Mouse (Mus musculus): Measurements from ENCODE around the gene Actrt2.

The Actrt2 gene

DNA sequence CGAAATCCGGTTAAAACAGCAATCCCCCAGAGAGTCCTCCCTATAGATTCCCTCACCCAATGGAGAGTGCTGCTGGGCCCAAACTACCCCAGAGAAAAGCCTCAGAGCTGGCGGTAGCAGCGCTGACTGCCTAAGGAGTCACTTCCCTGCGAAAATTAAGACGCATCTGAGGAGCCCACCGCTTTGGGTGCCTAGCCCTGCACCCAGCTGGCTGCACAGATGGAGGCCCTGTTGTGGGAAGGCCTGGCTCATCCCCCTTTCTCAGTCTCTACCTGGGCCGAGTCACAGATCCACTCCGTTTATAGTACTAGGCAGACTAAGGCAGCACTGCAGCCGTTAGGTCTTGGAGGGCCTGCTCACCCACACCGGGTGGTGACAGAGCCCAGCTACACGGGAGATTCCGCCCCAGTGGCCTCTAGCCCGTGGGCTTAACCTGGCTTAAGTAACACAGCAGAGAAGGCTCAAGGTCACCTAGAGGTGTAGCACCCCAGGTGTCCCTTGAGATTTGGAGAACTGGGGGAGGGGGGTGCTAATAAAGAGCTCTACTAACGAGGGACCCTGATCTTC is 29.3 kb downstream of the Actrt2 start:
- DNase-seq (ENCODE audit: low spot score in 2 of 2) = no peak

DNA sequence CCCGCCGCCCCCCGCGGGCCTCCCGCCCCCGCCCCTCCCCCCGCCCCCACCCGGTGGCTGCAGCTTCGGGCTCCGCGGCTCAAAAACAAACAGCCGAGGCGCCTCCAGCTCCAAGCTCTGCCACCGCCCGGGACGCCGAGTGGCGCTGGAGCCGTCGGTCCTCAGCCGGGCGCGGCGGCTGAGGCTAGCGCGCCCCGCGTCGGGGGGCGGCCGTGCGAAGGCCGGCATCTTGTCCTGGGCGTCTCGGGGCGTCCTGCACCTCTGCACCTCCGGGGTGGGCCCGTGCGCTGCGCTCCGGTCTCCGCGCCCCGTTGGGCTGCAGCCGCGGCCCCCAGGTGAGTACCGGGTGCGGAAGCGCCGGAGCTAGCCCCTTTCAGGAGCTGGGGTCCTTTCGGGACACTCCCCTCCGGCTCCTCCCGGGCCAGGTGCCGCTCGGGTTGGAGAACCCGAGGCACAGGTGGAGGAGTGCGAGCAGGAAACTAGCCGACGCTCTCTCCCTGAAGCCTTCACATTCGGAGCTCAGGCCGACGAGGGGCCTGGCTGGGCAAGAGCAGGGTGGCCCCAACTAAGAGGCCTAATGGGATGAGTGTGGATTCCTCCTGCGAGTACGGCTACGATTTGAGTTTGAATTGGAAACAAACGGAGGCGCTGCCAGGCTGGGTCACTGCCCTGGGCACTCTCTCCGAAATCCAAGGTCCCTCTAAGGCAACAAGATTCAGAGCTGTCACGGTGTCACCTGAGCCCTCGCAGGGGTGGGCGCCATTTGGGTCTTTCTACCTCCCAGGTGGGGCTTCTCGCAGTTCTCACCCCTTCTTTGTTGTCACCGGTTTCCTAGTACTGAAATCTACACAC is 30.0 kb downstream of the Actrt2 start:
- DNase-seq (ENCODE audit: low spot score in 2 of 2) = no peak

DNA sequence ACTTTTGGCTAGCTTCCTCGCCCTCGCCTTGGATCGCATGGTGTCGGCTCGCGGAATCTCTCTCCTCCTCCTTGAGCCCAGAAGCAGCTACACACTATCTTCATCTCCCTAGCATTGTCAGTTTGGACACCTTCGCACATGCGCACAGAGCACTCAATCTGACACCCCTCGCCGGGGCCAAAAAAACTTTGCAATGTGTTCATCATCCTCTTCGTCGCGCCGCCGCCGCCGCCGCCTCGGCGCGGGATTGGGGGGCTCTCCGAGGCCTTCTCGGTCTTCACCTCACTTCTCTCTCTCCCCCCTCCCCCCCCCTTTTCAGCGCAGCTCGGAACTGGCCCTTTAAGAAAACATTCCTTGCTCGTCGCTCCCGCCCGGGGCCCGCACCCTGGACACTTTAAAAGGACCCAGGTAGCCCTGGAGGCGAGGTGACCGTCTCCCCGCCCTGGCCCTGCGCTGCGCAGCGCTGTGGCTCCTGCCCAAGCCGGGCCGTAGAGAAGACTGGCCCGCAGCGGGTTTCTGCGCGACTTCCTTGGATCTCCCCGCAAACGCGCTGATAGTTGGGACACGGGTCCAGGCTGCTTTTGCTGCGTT is 30.9 kb downstream of the Actrt2 start, which contains the start of gene Prdm16:
Gene Prdm16, minus strand, starts transcription at position 153 of the 591 bp plus-strand sequence.
- DNase-seq (ENCODE audit: low spot score in 2 of 2) = peak; percentile 56 to 71

DNA sequence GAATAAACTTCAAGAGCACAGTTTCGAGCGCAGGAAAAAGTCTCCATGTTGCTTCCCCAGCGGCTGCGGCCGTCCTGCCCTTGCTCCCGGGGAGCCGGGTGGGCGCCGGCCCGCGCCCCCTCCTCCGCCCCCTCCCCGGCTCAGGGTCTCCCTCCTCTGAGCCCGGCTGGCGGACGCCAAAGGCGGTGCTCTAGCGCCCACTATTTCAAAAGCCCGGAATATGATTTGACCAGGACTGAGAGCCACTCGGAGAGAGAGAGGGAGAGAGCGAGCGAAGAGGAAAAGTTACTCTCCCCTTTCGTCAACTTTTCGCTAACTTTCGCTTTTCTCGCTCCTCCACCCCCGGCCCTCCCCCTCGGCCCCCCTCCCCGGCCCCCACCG is 31.6 kb downstream of the Actrt2 start:
- peak in 1 of 2 experiments; percentile 57 for DNase-seq (ENCODE audit: low spot score in 2 of 2)

DNA sequence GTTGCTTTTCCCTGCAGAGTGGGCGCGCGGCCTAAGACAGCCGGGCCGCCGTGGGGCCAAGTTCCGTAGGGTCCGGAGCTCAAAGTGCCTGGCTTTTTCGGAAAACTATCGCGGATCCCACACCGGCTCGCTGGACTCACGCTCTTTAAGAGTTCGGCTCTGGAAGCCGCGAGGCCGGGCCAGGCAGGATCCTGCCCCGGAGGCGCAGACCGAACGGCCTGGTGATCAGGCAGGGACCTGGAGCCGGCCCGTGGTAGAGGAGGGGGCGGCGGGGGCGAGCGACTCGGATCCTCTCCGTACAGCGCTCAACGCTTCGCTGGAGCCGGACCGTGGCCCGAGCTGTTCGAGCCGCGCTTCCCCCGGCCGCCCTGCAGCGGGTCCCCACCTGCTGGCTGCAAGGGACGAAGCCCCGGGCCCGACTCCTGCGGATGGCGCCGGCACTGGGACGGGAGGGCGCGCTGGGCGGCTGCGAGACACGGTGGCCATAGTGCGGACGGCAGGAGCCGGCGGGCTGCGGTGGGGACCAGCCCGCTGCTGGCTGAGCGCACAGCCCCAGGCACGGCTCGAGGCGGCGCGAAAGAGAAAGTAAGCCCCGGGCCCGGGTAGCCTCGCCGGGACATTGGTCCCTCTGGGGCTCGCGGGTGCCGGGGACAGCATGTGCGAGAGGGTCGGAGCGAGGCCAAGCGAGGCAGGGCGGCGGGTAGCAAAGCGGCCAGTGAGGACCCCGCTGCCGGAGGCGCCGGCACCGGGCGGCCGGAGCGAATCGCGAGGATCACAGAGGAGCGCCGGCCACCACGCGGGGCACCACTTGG is 32.2 kb downstream of the Actrt2 start:
- DNase-seq (ENCODE audit: low spot score in 2 of 2) = peak in 1 of 2 experiments; percentile 41

DNA sequence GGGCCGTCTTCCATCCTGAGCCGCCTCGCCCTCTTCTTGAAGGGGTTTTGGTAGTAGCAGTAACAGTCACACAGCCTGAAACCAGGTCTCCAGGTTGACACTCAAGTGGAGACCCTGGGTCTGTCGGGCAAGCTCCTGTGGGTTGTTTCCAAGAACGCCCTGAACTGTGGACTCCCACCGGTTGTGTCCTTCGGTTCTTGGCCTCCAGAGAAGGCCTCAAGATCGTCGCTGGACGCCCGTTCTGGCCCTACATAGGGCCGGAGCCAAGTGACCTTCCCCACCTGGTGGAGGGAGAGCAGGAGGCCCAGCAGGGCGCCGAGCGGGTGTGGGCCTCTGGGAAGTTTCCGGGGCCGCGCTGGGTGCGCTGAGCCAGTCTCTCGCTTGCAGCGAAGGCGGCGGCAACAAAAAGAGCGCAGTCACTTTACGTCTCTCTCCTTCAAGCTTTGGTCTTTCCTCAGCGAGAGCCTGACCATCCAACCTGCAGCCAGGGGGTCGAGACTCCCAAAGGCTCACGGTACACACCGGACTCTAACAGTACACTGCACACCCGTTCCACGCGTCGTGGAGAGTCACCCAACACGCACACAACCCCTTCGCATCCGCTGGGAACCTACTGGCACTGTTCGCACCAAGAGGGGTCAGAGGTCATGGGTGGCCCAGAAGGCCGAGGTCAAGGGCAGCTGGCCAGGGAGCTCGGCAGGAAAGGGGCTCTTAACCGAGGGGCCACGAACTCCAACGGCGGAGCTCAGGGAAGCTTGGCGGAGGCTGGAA is 33.0 kb downstream of the Actrt2 start:
- DNase-seq (ENCODE audit: low spot score in 2 of 2) = no peak

DNA sequence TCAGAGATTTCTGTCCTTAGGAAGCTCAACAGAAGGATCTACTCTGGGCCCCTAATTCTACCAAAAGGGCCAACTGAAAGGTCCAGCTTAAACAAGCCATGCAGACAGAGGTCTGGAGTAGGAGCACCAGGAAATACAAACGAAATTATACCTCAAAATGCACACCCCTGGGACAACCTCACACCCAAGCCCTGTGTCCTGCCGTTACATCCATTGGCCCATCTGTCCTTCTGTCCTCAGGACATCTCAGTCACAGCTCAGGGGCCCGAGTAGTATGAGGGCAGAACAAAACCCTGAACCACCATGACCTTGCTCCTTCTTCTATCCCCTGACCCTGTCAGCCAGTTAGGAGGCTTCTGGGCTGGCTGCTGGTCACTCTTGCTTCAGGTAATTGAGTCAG is 33.7 kb downstream of the Actrt2 start:
- DNase-seq (ENCODE audit: low spot score in 2 of 2) = no peak

DNA sequence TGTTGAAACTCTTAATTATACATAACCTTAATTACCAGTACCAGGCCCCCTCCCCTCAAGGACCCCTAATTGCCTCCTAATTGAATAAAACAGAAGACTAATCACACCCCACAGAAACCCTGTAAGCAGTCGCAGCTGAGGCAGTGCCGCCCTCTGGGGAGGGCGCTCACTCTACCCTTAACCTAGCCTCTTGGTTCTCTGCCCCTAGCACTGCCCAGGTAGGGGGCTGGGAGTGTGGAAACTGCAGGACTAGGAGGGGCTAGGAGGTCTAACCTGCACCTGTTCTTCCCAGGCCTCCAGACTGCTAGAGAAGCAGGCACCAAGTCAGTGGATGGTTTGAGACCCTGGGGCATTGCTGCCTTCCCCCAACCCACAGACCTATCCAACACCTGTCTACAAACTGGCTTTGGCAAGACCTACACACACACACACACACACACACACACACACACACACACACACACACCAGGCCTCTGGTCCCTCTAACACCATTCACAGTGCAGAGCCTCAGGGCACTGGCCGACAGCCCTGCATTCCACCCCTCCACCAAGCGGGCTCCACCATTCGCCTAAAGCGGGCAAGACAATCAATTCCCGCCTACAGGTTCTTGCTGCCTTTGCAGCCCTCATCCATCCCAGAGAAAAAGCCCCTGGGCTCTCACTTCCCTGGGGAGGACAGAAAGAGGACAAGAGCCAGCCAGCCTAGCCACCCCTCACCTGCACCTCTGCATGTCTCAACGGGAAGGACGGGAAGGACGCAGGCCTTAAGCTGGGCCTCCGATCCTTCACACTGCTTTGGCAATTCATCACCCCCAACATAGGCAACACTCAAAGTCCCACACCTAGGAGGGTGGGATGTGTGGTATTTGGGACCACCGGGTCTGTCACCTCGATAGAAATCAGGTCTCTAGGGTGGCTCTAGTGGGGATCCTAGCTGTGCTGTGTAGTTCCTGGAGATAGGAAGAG is 34.6 kb downstream of the Actrt2 start:
- DNase-seq (ENCODE audit: low spot score in 2 of 2) = no peak

DNA sequence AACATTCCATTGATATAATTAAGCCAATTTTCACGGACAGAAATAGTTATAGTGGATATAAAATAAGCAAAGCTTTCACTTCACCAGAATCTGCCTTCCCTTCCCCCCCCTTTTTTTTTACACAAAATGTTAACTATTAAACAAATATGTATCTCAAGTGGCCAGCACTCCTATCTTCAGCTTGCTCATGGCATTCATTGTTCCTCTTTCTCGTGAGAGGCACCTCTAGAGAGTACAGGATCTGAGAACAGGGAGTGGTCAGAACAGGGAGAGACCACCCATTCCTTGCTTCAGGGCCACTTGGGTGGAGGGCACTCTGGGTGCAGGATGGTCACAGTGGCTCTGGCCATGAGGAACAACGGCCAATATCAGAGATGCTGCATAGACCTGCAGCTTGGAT is 36.9 kb downstream of the Actrt2 start:
- no peak for DNase-seq (ENCODE audit: low spot score in 2 of 2)

DNA sequence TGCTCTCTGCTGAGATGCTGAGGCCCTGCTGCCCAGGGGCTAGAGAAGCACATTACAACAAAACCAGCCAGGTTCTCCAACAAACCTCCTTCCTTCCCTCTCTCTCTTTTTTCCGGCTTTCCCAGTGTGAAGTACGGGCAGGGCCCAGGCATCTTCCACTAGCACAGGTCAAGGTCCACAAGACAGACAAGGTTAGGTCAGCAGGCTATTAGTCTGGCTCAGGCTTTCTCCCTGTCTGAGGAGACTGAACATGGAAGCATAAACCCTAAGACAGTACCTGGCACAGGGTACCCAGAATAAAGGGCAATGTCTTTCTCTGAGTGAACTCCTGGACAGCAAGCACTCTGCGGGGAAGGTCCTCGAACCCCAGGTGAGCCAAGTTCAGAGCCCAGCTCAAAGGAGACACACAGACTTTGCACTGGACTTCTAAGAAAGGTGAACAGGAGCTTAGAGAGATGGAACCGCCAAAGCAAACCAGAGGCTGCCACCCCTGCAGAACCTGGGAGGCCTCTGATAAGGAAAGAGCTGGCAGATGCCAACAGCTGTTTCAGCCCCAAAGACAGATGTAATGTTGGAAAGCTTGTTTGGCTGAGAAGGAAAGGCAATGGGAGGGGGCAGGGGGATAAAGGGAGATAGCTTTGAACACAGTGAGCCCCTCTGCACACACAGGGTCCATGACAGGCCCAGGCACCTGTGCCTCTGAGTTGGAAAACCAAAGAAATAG is 40.1 kb downstream of the Actrt2 start:
- DNase-seq (ENCODE audit: low spot score in 2 of 2) = no peak

DNA sequence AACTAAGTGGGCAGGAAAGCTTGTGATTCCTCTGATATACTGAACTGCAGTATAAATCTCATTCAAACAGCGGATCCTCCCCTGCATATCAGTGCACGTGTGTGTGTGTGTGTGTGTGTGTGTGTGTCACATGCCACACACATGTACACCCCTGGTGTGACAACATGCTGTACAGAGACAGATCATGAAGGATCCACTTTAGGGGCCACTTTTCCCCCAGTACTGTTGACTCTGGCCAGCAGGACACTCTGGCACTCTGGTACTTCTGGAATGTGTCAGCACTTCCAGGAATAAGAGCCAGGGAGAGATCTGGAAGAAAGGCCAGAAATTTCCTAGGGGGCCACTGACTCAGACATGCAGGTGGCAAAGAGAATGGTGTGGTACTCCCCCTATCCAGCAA is 41.4 kb downstream of the Actrt2 start:
- no peak for DNase-seq (ENCODE audit: low spot score in 2 of 2)

DNA sequence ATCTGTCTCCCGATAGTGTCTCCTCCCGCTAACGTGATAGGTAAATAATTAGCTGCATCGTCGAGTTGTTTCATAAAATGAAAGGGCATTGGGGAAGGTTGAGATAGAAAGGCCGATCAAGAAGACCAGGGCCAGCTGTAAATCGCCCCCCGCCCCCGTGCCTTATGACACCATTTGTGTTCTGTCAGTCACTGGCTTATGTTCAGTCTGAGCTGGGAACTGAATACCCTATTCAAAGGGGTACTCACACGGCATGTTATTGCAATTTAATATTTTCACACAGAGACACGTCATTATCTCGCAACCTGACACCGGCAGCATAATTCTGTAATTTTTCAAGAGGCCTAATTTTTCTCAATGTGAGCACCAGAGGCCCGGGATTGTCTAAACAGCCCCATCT is 42.0 kb downstream of the Actrt2 start:
- DNase-seq (ENCODE audit: low spot score in 2 of 2) = no peak

DNA sequence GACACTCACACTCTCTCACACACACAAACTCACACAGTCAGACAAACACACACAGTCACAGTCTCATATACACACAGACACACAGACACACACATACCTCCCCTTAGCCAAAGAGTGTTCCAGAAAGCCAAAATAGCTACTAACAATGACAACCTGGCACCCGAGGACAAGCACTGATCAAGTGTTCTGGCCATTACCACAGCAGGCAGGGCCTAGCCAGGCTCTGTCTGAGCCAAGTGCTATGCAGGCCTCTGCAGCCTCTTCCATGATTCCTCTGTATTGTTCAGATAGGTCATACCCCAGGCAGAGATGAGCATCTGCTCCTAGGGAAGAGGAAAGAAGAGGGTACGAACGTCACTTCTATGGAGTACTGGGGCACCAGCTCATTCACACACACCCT is 44.4 kb downstream of the Actrt2 start:
- peak in 1 of 2 experiments; percentile 45 for DNase-seq (ENCODE audit: low spot score in 2 of 2)

DNA sequence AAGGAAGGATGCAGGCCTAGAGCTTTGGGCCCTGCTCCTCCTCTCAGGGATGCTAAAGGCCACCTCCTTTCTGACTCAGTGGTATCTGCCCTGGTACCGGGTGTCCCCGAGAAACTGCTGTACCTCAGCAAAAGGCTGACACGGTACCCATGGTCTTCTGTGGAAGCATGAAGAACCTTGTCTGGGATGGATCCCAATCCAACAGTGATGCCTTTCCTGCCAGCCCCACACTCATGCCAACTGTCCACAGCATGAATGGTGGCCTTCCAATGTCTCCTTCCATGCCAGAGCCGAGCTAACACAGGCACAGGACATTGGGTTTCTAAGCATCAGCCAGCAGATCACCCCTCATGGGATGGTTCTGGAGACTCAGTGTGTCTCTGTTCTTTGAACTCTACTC is 45.1 kb downstream of the Actrt2 start:
- no peak for DNase-seq (ENCODE audit: low spot score in 2 of 2)
